ENCODE assay signal across 32 mouse cellular contexts in genomic region chr1:37602268-37602667, GRCm38 (mm10).
DNase-seq lines count a peak whose midpoint lies in the region; ATAC-seq and TF ChIP-seq lines count a peak whose summit lies in the region.
"Had no signal": no experiment of that assay in that cellular context is flagged by ENCODE, and none has a peak within 500 bp of the region (broad histone marks: within the 10 kb centered on the region; RNA-seq: fewer than 3 reads in every experiment).

No protein-coding gene starts in this region.

- peak; percentile 47; the same call in 1 of the 2 replicates for ATAC-seq in common myeloid progenitor, adult 5-6 weeks (replicated peaks; ENCODE audit: low read depth, poor library complexity, severe bottlenecking)
- ATAC-seq: forebrain, postnatal 0 days; hindbrain, embryonic 16.5 days; midbrain, embryonic 15.5 days; Patski had no signal

- intact Hi-C loops in heart, adult 2 months (cut with DNase I) = no loop called here

- 91% methylated on average over 4 of the region's 4 CpGs for WGBS in heart, adult 2 months

- TF ChIP-seq POLR2A in heart, adult 2 months (IDR thresholded peaks at IDR 0.05; ENCODE audit: insufficient read depth, low read depth, low read length) = no peak

- TF ChIP-seq CTCF in heart, adult 2 months (IDR thresholded peaks at IDR 0.05) = no peak

- H3K27ac ChIP-seq in heart, adult 2 months = peak overlapping the region; percentile 38
- H3K27ac ChIP-seq: embryonic facial prominence, embryonic 10.5 days; embryonic facial prominence, embryonic 15.5 days; forebrain, embryonic 12.5 days; heart, embryonic 10.5 days; heart, embryonic 15.5 days; kidney, embryonic 15.5 days; layer of hippocampus, adult 2 months; limb, embryonic 13.5 days; macrophage; midbrain, embryonic 15.5 days; neural tube, embryonic 15.5 days had no signal

- peak in 1 of 2 experiments; percentile 22 for DNase-seq in heart, adult 2 months
- no peak for DNase-seq in heart, adult 8-10 months (ENCODE audit: low spot score)
- peak; percentile 32 for DNase-seq in thymus, postnatal 14 days
- DNase-seq in thymus, adult 18-20 months = no peak
- no peak for DNase-seq in kidney, postnatal 14 days
- DNase-seq in layer of hippocampus, adult 9-11 months = no peak
- DNase-seq: adrenal gland, postnatal 10 days; cerebellum, adult 18-20 months; cerebellum, postnatal 10 days; forebrain, postnatal 0 days; gastrocnemius, postnatal 14 days; kidney, adult 18-20 months; kidney, postnatal 36 days; lung, adult 2 months; lung, postnatal 10 days; retina, postnatal 1 day; right cerebral cortex, postnatal 14 days; spleen, adult 18-20 months had no signal

- H3K9ac ChIP-seq in heart, adult 2 months (ENCODE audit: low read depth, low read length) = no peak overlapping the region
- H3K9ac ChIP-seq: embryonic facial prominence, embryonic 15.5 days; forebrain, embryonic 12.5 days; forebrain, postnatal 0 days; heart, embryonic 15.5 days; kidney, embryonic 15.5 days; limb, embryonic 13.5 days; midbrain, embryonic 15.5 days; neural tube, embryonic 15.5 days had no signal

- H3K79me2 ChIP-seq in heart, adult 2 months (replicated peaks; ENCODE audit: control insufficient read depth, insufficient read depth, low read length) = no peaks in the 10 kb centered on the region

- no peaks in the 10 kb centered on the region for H3K27me3 ChIP-seq in heart, adult 2 months (ENCODE audit: control insufficient read depth, insufficient read depth, low read length)
- H3K27me3 ChIP-seq: embryonic facial prominence, embryonic 15.5 days; forebrain, embryonic 12.5 days; heart, embryonic 15.5 days; kidney, embryonic 15.5 days; limb, embryonic 13.5 days; midbrain, embryonic 15.5 days; neural tube, embryonic 15.5 days; Patski had no signal

- peaks cover 5% of the 10 kb centered on the region for H3K4me1 ChIP-seq in heart, adult 2 months (ENCODE audit: control insufficient read depth, insufficient read depth, low read length)
- H3K4me1 ChIP-seq: embryonic facial prominence, embryonic 15.5 days; forebrain, embryonic 12.5 days; kidney, embryonic 15.5 days; midbrain, embryonic 15.5 days; neural tube, embryonic 15.5 days had no signal

- no peak for TF ChIP-seq EP300 in heart, adult 2 months (IDR thresholded peaks at IDR 0.05; ENCODE audit: insufficient read depth, low read depth, low read length)

- no peak overlapping the region for H3K4me3 ChIP-seq in heart, adult 2 months
- H3K4me3 ChIP-seq: embryonic facial prominence, embryonic 10.5 days; embryonic facial prominence, embryonic 15.5 days; forebrain, embryonic 12.5 days; heart, embryonic 10.5 days; heart, embryonic 15.5 days; kidney, embryonic 15.5 days; layer of hippocampus, adult 2 months; limb, embryonic 13.5 days; midbrain, embryonic 15.5 days; neural tube, embryonic 15.5 days had no signal

- H3K36me3 ChIP-seq in heart, adult 2 months (ENCODE audit: control insufficient read depth, insufficient read depth, low read length) = no peaks in the 10 kb centered on the region
- H3K36me3 ChIP-seq: embryonic facial prominence, embryonic 10.5 days; embryonic facial prominence, embryonic 15.5 days; forebrain, embryonic 12.5 days; heart, embryonic 10.5 days; heart, embryonic 15.5 days; kidney, embryonic 15.5 days; limb, embryonic 13.5 days; midbrain, embryonic 15.5 days; neural tube, embryonic 15.5 days had no signal
